Mouse (Mus musculus): Measurements from ENCODE around the gene Rab4b. TPM values are rescaled to one million over a fixed set of nuclear protein-coding genes. Genes with fewer than 3 reads are reported as not detected.

Gene Rab4b
- total RNA-seq (2018; cell fraction: chromatin; rRNA removed), result 100 to 1,000 TPM in 15 of 26 experiments, 10 to 100 TPM in 11; 40.9 to 169 (median 114) TPM
- 10 to 100 TPM; 60.1 to 99.9 (median 75.7) TPM for total RNA-seq (2018; cell fraction: cytosol; rRNA removed)
- 100 to 1,000 TPM in 5 of 26 experiments, 10 to 100 TPM in 21; 45.4 to 127 (median 86.9) TPM for total RNA-seq (2018; cell fraction: nucleus; rRNA removed)
- polyA plus RNA-seq (2018), result 38.2 to 73.8 TPM (median 68.8 TPM) in 3 replicates

DNA sequence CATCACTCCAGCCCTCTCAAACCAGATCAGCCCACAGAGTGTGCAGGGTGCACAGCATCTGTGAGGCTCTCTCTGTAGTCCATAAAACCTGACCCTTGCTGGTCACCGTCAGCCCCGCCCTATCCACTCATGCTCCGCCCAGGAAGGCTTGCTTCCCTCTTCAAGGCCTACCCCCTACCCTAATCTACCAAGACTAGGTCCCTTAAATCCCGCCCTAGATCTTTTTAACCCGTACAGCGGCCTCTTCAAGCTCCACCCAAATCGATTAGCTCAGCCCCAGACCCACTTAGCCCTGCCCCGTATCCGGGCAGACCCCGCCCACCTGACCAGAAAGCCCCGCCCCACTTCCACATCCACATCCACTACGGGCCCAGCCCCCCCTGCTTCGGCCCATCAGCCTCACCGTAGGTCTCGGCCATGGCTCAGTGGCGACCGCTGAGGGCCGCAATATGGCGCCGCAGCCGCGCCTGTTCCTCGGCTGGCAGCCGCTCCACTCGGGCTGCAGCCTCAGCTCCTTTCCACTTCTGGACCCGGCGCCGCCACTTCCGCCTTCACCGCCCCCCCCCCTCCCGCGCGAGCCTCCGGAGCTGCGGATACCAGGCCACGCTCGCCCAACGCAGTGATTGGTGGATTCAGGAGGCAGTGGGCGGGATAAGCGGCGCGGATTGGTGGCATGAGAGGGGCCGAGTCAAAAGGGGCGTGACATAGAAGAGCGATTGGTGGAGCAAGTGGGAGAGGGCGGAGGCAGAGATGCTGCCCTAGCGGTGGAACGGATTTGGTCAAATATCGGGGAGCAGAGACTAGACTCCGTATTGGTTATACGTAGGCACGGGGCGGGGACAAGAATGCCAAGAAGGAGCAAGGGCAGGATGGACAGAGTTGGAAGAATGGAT lies at the start of gene Rab4b:
Gene Rab4b (minus strand): TSS at position 573 of the 893 bp plus-strand sequence.
- under 1% methylated on average over 46 of the region's 53 CpGs for WGBS (ENCODE audit: missing documents)
- peaks cover 14% of the 10 kb centered on the region for H3K36me3 ChIP-seq (ENCODE audit: inconsistent target)
- peak within 1 kb of the TSS; percentile 59 for H3K4me3 ChIP-seq (ENCODE audit: inconsistent target)
- peaks cover 23% of the 10 kb centered on the region; the same call in 1 of the 2 replicates for H3K79me2 ChIP-seq (ENCODE audit: inconsistent target)
- peak within 1 kb of the TSS; percentile 55 for H3K27ac ChIP-seq

DNA sequence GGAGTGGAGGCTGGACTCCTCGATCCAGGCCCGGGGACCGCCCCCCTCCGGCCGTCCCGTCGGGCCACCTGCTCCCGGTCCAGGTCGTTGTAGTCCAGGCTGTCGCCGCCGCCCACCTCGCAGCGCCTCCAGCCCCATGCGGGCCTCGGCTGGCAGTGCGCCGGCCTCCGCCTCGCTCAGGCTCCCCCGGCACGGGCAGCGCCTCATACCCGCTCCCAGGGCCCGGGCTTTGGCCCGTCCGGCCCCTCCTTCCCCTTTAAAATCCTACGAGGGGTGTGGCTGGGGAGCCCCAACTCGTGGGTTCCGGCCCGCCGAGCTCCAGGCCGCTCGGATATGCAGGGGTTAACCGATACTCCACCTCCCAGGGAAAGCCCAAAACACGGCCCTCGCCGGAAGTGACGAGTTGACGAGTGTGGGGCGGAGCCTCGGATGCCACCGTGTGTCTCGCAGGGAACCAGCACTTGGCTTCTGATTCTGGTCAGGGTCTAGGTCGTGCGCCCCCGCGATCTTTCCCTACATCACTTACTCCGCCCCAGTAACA lies 49.7 kb upstream of the Rab4b start, which contains the start of gene Itpkc:
Gene Itpkc (minus strand): TSS at position 381 of the 541 bp plus-strand sequence.
- peak within 1 kb of the TSS; percentile 63 for H3K4me3 ChIP-seq (ENCODE audit: inconsistent target)
- peak within 1 kb of the TSS; percentile 68 for H3K27ac ChIP-seq
- WGBS (ENCODE audit: missing documents), result 0% methylated on average over 35 of the region's 49 CpGs
- H3K36me3 ChIP-seq (ENCODE audit: inconsistent target), result no peaks in the 10 kb centered on the region
- H3K79me2 ChIP-seq (ENCODE audit: inconsistent target), result peaks cover 48% of the 10 kb centered on the region

DNA sequence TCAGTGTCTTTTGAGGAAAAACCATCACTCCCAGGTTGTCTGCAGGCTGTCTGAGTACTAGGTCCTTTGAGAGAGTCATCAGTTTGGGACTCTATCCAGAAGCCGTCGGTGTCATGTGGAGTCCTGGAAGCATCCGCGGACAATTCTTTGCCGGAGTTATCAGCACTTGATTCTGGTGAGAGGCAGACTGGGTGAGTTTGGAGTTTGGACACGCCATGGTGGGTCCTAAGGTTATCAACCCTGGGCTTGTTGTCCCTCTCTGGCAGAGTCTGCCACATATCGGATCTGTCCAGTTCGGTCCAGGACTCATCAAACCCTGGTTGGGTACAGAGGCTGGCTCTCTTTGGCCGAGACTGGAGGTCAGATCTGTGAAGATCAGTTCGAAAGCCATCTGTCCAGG lies 49.0 kb upstream of the Rab4b start:
- Histone ChIP-seq H3K4me3 (ENCODE audit: inconsistent target) (peak overlapping the region; percentile 63), H3K36me3 (ENCODE audit: inconsistent target) (no peaks in the 10 kb centered on the region), H3K27ac (peak overlapping the region; percentile 21; the same call in 1 of the 2 replicates), H3K79me2 (ENCODE audit: inconsistent target) (peaks cover 49% of the 10 kb centered on the region)
- 23% methylated on average over 10 of the region's 10 CpGs for WGBS (ENCODE audit: missing documents)

DNA sequence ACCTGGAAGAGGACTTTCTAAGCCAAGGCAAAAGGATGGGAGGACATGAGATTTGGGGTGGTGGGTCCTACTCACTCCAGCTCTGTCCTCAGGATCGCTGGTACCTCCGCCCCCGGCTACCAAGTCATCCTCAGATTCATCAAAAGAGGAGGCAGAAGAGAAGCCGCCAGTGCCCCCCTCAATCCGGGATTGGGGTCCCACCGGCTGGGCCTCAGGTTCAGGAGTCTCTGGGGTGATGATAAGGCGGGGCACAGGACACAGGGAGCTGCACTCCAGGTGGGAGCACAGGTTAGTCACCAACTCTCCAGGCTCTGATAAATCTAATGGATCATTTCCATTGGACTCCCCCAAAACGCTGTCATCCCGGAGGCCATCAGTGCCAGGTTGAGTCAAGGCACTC lies 48.6 kb upstream of the Rab4b start:
- Histone ChIP-seq H3K4me3 (ENCODE audit: inconsistent target) (peak overlapping the region; percentile 63), H3K27ac (no peak overlapping the region), H3K36me3 (ENCODE audit: inconsistent target) (no peaks in the 10 kb centered on the region), H3K79me2 (ENCODE audit: inconsistent target) (peaks cover 52% of the 10 kb centered on the region)
- WGBS (ENCODE audit: missing documents), result 75% methylated on average over 9 of the region's 9 CpGs

DNA sequence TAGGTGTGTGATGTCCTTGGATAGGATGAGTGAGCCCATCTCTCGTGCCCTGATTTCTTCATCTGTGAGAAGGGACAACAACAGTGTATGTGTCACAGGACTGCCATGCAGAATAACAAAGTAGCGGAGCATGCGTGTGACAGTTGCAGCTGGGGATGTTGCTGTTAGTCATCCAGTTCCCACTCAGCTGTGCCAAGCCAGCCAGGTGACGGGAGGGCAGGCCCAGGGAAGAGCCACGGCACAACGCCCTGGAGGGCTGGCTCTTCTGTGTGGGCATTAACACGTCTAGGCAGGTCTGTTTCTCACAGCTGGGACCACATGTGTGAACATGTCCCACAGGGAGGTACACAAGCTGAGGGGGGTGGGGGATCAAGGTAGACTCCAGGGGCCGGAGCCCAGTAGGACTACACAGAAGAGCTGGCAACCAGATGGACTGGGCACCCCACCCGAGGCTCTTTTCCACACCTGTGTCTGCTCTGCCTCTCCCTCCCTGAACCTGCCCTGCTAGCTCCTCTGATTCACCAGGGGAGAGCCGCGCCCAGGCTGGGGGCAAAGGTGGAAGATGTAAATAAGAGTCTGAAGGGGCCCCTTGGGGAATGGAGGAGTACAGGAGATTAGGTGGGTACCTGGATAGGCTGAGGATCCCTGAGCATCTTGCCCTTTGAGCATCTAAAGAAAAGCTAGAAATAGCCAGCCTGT lies 46.3 kb upstream of the Rab4b start:
- Histone ChIP-seq H3K79me2 (ENCODE audit: inconsistent target) (peaks cover 61% of the 10 kb centered on the region), H3K36me3 (ENCODE audit: inconsistent target) (peaks cover under 1% of the 10 kb centered on the region; the same call in 1 of the 2 replicates), H3K27ac (no peak overlapping the region), H3K4me3 (ENCODE audit: inconsistent target) (no peak overlapping the region)
- WGBS (ENCODE audit: missing documents), result 96% methylated on average over 11 of the region's 11 CpGs

DNA sequence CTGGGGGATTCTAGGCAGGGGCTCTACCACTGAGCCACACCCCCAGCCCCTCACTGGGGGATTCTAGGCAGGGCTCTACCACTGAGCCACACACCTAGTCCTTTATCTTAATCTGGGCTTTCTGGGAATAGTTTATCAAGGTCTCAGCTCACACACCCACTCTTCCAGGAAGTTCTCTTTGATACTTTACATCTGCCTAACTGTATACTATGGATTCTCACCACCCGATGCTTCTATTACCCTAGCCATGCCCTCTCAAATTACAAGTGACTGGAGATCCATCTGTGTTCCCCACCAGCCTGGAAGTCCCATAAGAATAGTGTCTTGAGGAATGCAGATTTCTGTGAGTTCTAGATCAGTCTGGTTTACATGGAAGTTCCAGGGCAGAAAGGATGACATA lies 43.8 kb upstream of the Rab4b start:
- Histone ChIP-seq H3K36me3 (ENCODE audit: inconsistent target) (peaks cover 19% of the 10 kb centered on the region; the same call in 1 of the 2 replicates), H3K4me3 (ENCODE audit: inconsistent target) (no peak overlapping the region), H3K79me2 (ENCODE audit: inconsistent target) (peaks cover 56% of the 10 kb centered on the region), H3K27ac (no peak overlapping the region)
- WGBS (ENCODE audit: missing documents), result 100% methylated on average over 1 of the region's 1 CpGs

DNA sequence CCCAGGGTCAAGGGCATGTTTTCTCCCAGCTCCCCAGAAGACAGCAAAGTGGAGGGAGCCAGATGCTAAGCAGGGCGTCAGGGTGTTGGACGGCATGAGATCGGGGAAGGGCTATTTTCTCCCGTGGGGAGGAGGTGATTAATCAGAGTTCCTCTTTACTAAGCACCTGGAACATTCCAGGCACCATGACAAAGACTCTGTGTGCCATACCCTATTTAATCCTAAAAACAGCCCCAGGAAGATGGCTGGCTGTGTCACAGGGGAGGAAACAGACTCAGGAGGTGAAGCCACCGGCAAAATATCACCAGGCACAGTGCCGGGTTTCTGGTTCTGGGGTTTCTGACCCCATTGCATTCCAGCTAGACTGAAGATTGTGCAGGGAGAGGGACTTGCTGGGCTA lies 43.2 kb upstream of the Rab4b start:
- WGBS (ENCODE audit: missing documents), result 82% methylated on average over 6 of the region's 6 CpGs
- no peak overlapping the region for H3K4me3 ChIP-seq (ENCODE audit: inconsistent target)
- H3K36me3 ChIP-seq (ENCODE audit: inconsistent target), result peaks cover 22% of the 10 kb centered on the region
- no peak overlapping the region for H3K27ac ChIP-seq
- H3K79me2 ChIP-seq (ENCODE audit: inconsistent target), result peaks cover 50% of the 10 kb centered on the region

DNA sequence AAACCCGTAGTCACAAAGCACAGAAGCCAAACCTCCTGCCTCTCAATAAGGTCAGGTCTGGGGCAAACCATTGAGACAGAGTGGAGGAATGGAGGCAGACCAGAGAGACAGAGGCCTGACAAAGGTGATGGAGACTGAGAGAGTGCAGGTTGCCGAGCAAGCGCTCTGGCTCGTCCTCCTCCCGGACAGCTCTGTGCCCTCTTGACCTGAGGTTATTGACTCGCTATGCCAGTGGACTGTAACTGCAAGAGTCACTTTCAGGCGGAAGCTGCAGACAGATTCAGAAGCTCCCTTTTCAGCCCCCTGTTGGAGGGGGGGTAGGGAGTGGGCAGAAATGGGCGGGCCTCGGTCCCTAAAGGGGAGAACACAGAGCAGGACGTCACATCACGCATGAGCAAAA lies 41.2 kb upstream of the Rab4b start:
- H3K4me3 ChIP-seq (ENCODE audit: inconsistent target), result no peak overlapping the region
- peaks cover 29% of the 10 kb centered on the region for H3K36me3 ChIP-seq (ENCODE audit: inconsistent target)
- 96% methylated on average over 11 of the region's 11 CpGs for WGBS (ENCODE audit: missing documents)
- H3K79me2 ChIP-seq (ENCODE audit: inconsistent target), result peaks cover 30% of the 10 kb centered on the region; the same call in 1 of the 2 replicates
- no peak overlapping the region for H3K27ac ChIP-seq

DNA sequence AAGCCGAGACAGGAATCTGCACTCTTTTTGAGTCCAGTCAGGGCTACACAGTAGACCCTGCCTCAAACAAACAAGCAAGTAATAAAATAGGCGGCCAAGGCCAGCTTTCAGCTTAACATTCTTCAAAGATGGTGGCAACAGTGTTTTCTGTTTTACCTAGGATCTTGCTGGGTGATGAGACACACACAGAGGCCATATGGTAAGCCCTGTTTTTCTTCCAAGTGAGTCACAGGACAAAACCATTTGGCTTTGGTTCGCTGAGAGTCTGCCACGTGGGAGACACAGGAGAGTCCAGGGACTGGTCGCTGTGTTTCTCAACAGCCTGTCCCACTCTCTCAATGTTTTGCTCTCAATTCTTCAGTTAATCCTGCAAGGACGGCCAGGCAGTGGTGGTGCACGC lies 39.9 kb upstream of the Rab4b start:
- Histone ChIP-seq H3K79me2 (ENCODE audit: inconsistent target) (peaks cover 18% of the 10 kb centered on the region; the same call in 1 of the 2 replicates), H3K4me3 (ENCODE audit: inconsistent target) (no peak overlapping the region), H3K36me3 (ENCODE audit: inconsistent target) (peaks cover 38% of the 10 kb centered on the region), H3K27ac (no peak overlapping the region)
- WGBS (ENCODE audit: missing documents), result 88% methylated on average over 7 of the region's 7 CpGs

DNA sequence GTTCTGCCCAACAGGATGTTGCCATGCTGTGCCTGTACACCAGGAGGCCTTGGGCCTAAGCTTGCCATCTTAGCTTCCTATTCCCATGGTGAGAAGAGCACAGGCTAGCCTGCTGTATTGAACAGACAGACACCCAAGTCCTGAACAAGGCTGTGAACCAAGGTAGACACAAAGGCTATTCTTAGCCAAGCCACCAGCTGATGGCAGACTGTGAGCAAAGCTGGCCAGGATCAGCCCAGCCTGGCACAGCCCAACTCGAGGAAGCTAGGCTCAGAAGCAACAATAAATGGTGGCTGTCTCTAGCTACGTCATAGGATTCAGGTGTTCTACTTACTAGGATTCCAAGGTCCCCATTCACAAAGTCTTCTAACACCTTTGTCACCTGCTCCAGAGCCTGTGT lies 33.9 kb upstream of the Rab4b start:
- peaks cover 52% of the 10 kb centered on the region for H3K36me3 ChIP-seq (ENCODE audit: inconsistent target)
- H3K79me2 ChIP-seq (ENCODE audit: inconsistent target), result no peaks in the 10 kb centered on the region
- 94% methylated on average over 2 of the region's 2 CpGs for WGBS (ENCODE audit: missing documents)
- no peak overlapping the region for H3K27ac ChIP-seq
- no peak overlapping the region for H3K4me3 ChIP-seq (ENCODE audit: inconsistent target)

DNA sequence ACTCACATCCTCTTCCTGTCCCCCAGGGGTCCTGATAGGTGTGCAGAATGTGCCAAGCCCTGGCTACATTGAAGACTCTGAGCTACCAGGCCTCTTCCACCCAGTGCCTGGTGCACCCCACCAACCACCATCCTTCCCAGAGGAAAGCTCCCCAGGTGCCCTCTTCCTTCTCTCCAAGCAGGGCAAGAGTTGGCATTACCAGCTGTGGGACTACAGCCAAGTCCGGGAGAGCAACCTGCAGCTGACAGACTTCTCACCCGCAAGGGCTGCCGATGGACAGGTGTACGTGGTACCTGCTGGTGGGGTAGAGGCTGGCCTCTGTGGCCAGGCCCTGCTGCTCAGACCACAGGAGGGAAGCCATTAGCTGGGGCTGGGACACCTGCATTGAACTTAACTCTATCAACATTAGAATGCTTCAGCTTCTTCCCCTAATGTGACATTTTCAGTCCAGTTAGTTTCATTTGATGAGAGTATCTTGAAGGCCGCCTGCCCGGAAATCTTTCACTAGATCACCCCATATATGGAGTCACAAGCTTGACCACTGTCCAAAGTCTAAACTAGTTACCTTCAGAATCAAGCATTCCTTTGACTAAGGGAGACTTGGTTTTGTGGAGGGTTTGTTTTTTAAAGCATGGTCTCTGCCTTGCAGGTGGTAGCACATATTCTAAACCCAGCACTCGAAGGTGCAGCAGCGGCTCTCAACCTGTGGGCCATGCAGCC lies 25.2 kb upstream of the Rab4b start:
- Histone ChIP-seq H3K27ac (no peak overlapping the region), H3K4me3 (ENCODE audit: inconsistent target) (no peak overlapping the region), H3K36me3 (ENCODE audit: inconsistent target) (peaks cover 26% of the 10 kb centered on the region; the same call in 1 of the 2 replicates), H3K79me2 (ENCODE audit: inconsistent target) (no peaks in the 10 kb centered on the region)
- 95% methylated on average over 8 of the region's 8 CpGs for WGBS (ENCODE audit: missing documents)

DNA sequence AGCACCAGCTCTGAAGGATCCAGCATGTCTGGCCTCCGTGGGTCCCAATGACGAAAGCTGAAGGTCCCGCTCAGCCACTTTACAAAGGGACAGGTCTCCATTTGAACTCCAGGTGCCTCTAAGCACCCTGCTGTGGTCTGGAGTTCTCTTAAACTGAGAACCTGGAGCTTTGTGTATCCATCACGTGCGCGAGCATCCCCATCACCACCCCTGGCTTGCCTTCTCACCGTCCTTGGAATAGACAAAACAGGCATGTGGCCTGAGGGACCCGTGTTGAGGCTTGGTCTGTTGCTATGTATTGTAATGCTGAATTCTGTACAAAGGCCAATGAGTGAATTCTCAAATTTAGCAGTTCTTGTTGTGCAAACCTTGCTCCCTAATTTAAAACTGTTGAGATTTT lies 20.1 kb upstream of the Rab4b start:
- Histone ChIP-seq H3K4me3 (ENCODE audit: inconsistent target) (no peak overlapping the region), H3K36me3 (ENCODE audit: inconsistent target) (peaks cover 13% of the 10 kb centered on the region; the same call in 1 of the 2 replicates), H3K27ac (peak overlapping the region; percentile 96), H3K79me2 (ENCODE audit: inconsistent target) (peaks cover 19% of the 10 kb centered on the region)
- WGBS (ENCODE audit: missing documents), result 93% methylated on average over 8 of the region's 8 CpGs

DNA sequence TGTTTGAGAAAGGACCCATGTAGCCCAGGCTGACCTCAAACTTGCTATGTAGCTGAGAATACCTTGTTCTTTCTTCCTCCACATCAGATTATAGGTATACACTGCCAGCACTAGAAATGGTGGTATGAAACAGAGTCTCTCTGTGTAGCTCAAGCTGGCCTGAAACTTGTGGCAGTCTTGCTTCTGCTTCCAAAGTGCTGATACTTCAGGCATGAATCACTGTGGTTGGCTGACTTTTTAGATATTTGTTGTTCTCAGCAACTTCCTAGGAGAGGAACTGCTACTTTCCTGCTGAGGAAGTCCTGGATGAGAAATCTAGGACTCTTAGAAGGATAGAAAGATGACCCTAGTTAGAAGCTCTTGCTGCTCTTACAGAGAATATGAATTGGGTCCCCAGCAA lies 19.7 kb upstream of the Rab4b start:
- peaks cover 13% of the 10 kb centered on the region for H3K36me3 ChIP-seq (ENCODE audit: inconsistent target)
- peak overlapping the region; percentile 96 for H3K27ac ChIP-seq
- H3K79me2 ChIP-seq (ENCODE audit: inconsistent target), result peaks cover 23% of the 10 kb centered on the region
- H3K4me3 ChIP-seq (ENCODE audit: inconsistent target), result no peak overlapping the region

DNA sequence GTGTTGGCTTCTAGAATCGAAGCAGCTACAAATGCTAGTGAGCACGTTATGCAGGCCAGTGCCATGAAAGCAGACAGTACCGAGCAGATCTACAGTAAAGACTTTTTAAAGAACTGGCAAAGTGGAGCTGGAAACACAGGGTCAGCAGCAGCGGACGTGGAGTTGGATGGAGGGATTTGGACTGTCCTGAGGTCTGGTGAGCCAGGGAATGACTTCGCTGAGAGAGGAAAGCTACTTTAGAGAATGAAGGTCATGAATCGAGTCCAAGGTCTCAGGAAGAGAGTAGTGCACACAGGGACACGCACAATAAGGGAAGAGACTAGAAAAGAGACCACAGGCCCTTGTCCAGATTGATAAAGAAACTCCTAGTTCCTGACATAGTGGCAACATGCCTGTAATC lies 18.9 kb upstream of the Rab4b start:
- Histone ChIP-seq H3K79me2 (ENCODE audit: inconsistent target) (peaks cover 30% of the 10 kb centered on the region), H3K4me3 (ENCODE audit: inconsistent target) (no peak overlapping the region), H3K36me3 (ENCODE audit: inconsistent target) (peaks cover 14% of the 10 kb centered on the region), H3K27ac (peak overlapping the region; percentile 96)
- WGBS (ENCODE audit: missing documents), result 94% methylated on average over 8 of the region's 8 CpGs

All from macrophage (primary cell).